Comparison of ENCODE assay signal across 1 mouse cellular context in genomic region chr7:126760391-126760802, GRCm38 (mm10).
A peak's percentile ranks its signal among the peaks of the same experiment; 100 is the strongest.
TF ChIP-seq lines count a peak whose summit lies in the region.

No protein-coding gene starts in this region.

TF ChIP-seq in C2C12, 6 proteins besides CTCF, POLR2A, EP300 and RAD21:
- TF ChIP-seq FOSL1 (IDR thresholded peaks at IDR 0.05; ENCODE audit: insufficient read depth, low read length, poor library complexity, severe bottlenecking) (no peak), USF1 (IDR thresholded peaks at IDR 0.05; ENCODE audit: low read depth) (peak; percentile 55), MYOG (IDR thresholded peaks at IDR 0.05; ENCODE audit: control insufficient read depth, extremely low read depth, insufficient read length) (no peak), MAX (IDR thresholded peaks at IDR 0.05) (peak; percentile 33), CEBPB (IDR thresholded peaks at IDR 0.05; ENCODE audit: low read depth) (no peak), MYOD1 (IDR thresholded peaks at IDR 0.05; ENCODE audit: control insufficient read depth, insufficient read length, low read depth) (no peak)
TF ChIP-seq in C2C12: peak in this region for 2.
